Mouse (Mus musculus): ENCODE results near the gene Masp2. TPM values are rescaled to one million over a fixed set of nuclear protein-coding genes. Genes with fewer than 3 reads are reported as not detected.

The Masp2 gene
- polyA plus RNA-seq, 1 experiment, result 1.3 TPM

GRCm38 (mm10) chr4:148635309-148635708 is 33.0 kb downstream of the Masp2 start:
- no peak for DNase-seq (ENCODE audit: low read depth)

- no peak for DNase-seq (ENCODE audit: low read depth)
Measured at GRCm38 (mm10) chr4:148638302-148638701, 35.9 kb downstream of the Masp2 start.

DNA sequence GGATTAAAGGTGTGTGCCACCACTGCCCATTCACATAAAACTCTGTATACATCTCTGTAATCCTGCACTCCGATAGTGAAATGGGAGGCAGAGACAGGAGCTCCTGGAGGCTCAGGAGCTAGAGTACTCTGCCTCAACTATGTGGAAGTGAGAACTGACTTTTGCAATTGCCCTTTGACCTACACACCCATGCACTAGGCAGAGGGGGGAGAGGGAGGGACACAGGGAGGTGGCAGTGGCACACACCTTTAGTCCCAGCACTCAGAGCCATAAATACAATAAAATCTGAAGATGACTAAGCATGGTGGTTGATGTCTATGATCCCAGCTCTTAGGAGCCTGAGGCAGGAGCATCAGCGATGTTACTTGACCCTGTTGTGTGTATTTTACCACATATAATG is 37.1 kb downstream of the Masp2 start:
- DNase-seq (ENCODE audit: low read depth), result no peak

GRCm38 (mm10) chr4:148641121-148641520 is 38.8 kb downstream of the Masp2 start:
- no peak for DNase-seq (ENCODE audit: low read depth)

DNA sequence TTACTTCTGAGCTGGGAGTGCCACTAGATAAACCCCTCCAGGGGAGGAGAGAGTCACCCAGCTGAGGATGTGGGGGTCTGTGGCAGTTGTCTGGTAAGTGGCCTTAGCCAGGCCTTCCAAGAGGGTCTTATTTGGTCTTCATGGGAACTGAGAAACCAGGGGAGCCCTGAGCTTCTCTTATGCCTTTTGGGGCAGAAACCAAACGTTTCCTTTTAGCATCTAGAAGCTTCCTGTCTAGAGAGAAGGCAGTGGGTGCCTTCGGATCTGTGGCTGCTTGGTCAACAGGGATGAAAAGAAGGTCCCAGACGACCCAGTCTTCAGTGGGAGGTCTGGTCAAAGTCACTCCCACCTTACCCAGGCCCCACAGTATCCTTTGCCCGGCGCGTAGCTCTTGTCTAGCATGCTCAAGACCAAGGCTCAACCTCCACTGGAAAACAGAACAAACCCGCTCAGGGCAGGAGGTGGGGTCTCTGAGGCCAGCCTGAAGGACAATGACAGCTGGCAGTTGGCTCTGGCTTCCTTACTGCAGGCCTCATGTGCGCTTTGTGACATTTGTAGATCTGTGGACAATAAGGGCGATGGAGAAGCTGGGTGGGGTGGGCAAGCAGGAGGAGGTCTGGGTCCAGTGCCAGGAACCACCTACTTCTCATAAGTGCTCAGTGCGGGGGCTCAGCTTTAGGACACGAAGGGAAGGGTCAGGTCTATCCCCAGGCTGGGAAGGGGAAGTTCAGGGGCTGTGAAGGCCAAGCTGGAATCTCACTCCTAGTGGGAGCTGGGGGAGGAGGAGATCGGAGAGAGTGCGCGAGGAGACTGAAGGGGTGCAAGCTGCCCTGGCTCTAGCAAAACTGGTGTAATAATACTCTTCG is 41.2 kb downstream of the Masp2 start, which contains the start of gene Gm572:
Gene Gm572 (plus strand): TSS at position 27 of the 866 bp plus-strand sequence.
- no peak for DNase-seq (ENCODE audit: low read depth)

DNA sequence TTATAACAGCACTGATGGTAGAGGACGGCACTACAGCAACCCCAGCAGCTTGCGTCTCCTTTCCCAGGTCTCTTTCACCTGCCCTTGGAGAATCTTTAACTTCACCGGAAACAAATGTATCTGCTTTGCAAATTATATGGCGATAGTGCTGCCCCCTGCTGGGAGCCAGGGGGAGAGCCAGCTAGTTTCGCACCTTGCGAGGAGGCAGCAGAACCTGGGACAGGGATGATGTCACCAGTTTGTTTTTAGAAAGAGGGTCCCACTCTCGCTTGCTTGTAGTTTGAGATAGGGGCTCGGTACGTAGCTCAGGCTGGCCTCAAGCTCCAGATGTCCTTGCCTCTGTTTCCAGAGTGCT is 41.8 kb downstream of the Masp2 start:
- DNase-seq (ENCODE audit: low read depth), result no peak

DNA sequence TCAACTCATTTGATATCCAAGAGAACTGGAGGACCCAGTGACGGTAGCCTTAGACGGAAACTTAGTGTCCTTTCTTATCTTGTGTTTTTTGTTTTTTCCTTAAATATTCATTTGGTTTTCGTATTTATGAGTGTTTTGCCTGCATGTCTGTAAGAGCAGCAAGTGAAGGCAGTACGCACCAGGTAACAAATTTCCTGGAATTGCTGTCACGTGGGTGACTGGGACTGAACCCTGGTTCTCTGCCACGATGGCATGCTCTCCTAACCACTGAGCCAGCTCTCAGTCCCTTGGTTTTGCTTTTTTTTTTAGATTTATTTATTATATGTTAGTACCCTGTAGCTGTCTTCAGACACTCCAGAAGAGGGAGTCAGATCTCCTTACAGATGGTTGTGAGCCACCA is 42.6 kb downstream of the Masp2 start:
- DNase-seq (ENCODE audit: low read depth), result no peak

GRCm38 (mm10) chr4:148646616-148647015 is 44.3 kb downstream of the Masp2 start:
- DNase-seq (ENCODE audit: low read depth), result no peak

- no peak for DNase-seq (ENCODE audit: low read depth)
Measured at GRCm38 (mm10) chr4:148649309-148649708, 47.0 kb downstream of the Masp2 start.

DNA sequence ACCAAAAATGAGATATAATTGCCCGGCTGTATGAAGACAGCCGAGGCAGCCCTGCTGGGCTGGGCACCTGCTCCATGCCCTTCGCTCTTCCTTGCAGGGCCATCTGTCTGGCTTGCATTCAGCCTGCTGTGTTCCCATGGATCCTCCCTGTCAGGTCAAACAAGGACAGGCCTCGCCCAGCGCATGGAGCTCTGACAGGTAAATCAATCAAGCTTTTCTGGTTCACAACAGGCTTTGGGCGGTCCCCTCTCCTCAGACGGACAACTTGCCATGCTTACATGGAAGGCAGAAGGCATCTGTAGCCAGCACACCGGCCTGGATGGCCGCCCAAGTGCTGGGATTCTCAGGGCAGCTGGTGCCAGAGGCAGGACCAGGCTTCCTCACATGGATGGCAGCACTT is 48.7 kb downstream of the Masp2 start:
- DNase-seq (ENCODE audit: low read depth), result no peak

DNA sequence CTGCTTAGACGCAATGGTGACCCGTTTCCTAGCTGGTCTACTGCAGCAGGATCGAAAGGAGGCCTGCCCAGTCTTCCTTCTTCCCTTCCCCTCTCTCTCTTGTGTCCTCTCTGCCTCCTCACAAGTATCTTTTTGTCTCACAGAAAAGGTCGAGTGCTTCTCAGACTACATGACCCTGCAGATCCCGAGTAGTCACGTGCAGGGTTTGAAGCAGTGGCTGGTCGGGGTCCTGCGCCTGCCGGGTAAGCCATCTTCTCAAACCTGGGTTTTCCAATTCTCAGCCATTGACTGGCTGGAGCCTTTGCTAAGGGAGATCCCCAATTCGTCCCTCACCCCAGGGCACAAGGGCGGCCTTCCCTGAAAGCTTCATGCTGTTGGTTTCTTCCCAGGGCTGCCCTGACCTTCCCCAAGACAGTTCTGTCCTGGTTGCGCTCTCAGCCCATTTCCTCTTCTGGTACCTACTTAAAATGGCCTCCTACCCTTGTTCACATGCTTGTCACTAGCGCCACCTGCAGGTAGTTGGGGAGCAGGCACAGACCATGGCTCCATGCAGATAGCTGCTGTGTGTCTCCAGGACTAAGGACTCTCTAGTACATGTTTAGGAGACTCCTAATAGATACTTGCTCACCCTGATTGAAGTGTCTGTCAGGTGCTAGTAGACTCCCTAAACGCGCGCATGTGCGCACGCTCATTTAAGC is 52.5 kb downstream of the Masp2 start:
- DNase-seq (ENCODE audit: low read depth), result no peak

- no peak for DNase-seq (ENCODE audit: low read depth)
Measured at GRCm38 (mm10) chr4:148656691-148657258, 54.4 kb downstream of the Masp2 start.

GRCm38 (mm10) chr4:148657776-148658175 is 55.4 kb downstream of the Masp2 start:
- no peak for DNase-seq (ENCODE audit: low read depth)

- no peak for DNase-seq (ENCODE audit: low read depth)
Measured at GRCm38 (mm10) chr4:148660174-148660573, 57.8 kb downstream of the Masp2 start.

DNA sequence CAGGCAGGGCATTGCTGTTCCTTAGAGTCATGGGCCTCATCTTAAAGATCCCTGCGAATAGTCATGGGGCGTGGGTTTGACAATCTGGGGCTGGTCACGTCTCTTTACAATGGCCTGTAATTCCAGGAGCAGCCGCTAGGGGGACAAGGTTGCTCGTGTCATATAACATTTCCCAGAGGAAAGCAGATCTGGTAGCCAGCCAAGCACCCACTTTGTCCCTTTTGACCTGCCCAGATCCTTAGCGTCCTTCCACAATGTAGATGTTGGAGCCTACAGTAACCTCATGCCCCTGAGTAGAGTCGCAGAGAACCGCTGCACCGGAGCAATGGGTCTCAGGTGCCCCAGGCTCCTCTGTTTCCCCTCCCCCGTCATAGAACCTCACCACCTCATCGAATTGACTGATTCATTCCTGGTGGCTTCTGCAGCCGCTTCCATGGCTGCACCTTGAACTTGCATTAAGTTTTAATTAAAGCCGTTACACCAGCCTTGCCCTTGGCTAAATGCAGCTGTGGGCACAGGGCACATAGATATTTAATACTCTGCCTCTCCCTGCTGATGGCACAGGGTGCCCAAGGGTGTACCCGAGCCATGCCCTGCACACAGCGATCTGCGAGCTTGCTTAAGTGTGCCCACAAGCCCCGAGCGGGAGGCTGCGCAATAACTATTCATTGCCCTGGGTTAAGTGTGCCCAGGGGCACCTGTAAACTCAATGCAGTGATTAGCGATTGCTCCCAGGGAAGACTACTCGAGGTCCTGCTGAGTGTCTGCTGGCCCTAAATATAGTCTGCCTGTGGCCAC is 60.0 kb downstream of the Masp2 start:
- DNase-seq (ENCODE audit: low read depth), result no peak

- DNase-seq (ENCODE audit: low read depth), result no peak
Measured at GRCm38 (mm10) chr4:148663326-148663725, 61.0 kb downstream of the Masp2 start.

DNA sequence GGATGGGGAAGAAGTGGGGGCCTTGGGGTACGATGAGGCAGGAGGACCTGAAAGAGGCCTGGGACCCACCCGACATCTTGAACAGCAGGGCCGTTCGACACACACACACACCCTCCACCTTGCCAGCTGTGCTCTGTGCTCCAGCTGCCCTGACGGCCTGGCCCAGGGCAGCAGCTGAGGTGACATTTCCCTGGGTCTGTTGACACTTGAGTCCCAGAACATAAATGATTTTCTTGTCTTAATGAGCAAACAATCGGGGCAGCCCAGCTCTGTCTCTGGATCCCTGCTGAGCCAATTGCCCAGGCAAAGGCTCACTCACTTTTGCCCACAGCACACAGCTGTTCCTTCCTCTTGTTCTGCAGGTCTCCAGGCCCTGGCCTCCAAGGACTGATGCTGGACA is 61.7 kb downstream of the Masp2 start:
- no peak for DNase-seq (ENCODE audit: low read depth)

Other genes with a start within 250 kb of the Masp2 start
- 17.9 and 24.7 TPM in 2 replicates for gene Ubiad1, start 157.8 kb upstream of the Masp2 start, polyA plus RNA-seq (2012; rRNA removed)
- 35.9 and 40.9 TPM in 2 replicates for gene Mtor, start 153.9 kb upstream of the Masp2 start, polyA plus RNA-seq (2012; rRNA removed)
- gene Angptl7, start 102.1 kb upstream of the Masp2 start, polyA plus RNA-seq (2012; rRNA removed), result 7.8 and 8.5 TPM in 2 replicates
- 23.9 and 32.0 TPM in 2 replicates for gene Exosc10, start 44.1 kb upstream of the Masp2 start, polyA plus RNA-seq (2012; rRNA removed)
- gene Srm, start 11.1 kb upstream of the Masp2 start, polyA plus RNA-seq (2012; rRNA removed), result 75.5 and 81.6 TPM in 2 replicates
- gene Tardbp, start 24.5 kb downstream of the Masp2 start, polyA plus RNA-seq (2012; rRNA removed), result 111 and 119 TPM in 2 replicates
- gene Gm572, start 40.8 kb downstream of the Masp2 start, polyA plus RNA-seq (2012; rRNA removed), result 0.14 TPM in 1 of 2 replicates, not detected in the other
- 5.8 and 6.1 TPM in 2 replicates for gene Casz1, start 201.9 kb downstream of the Masp2 start, polyA plus RNA-seq (2012; rRNA removed)